Mouse (Mus musculus): ENCODE results near the gene Gm7324. TPM values are rescaled to one million over a fixed set of nuclear protein-coding genes. Genes with fewer than 3 reads are reported as not detected.
"Not testable (repeated sequence)": the region's sequence is repeated elsewhere in the genome, so short reads cannot be mapped to it uniquely, and the experiment has no call there.

Gene Gm7324
- 1.6 TPM in 2 replicates for polyA plus RNA-seq (2014; fragmentation: Nextera tagmentation; extraction: Ambion mirVana)

- not testable (repeated sequence) for H3K27me3 ChIP-seq (ENCODE audit: control insufficient read depth, insufficient read depth, low read length); H3K4me3 ChIP-seq (ENCODE audit: low read depth, low read length); H3K4me2 ChIP-seq (replicated peaks; ENCODE audit: low read depth, low read length); H3K9me3 ChIP-seq (ENCODE audit: control insufficient read depth, low read length); H3K36me3 ChIP-seq (ENCODE audit: control insufficient read depth, insufficient read depth, low read length); H3K27ac ChIP-seq (ENCODE audit: low read depth, low read length); H3K4me1 ChIP-seq (replicated peaks; ENCODE audit: control insufficient read depth, insufficient read depth, low read length); ATAC-seq (ENCODE audit: low FRiP score); H3K9ac ChIP-seq (ENCODE audit: low read depth, low read length); DNase-seq (ENCODE audit: low spot score)
- WGBS = 94% methylated on average over 4 of the region's 4 CpGs
Measured at GRCm38 (mm10) chr14:43697621-43698020, at the start of gene Gm7324. Gm7324 (plus strand) TSS chr14:43697828.

DNA sequence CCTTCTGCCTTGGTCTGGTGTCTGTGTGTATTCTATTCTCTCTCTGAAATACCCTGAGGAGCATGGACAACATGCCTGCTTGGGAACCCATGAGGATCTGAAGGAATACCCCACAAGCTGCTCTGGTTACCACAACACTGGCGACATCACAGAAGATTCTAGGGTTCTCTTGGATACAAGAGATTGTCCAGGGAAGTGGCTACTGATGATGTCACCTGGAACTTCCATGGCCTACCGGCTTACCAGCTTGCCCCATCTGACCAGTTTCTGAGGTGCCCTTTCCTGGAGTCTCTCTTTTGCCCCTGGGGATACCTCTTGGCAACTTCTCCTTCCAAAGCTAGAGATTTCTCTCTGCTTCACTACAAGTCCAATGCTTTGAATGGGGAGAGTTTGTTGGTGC lies 20.5 kb upstream of the Gm7324 start, which contains the start of gene Gm8165:
Gm8165 (minus strand) TSS at position 101 of the 400 bp plus-strand sequence.
- WGBS = no CpG with 5 or more reads among the region's 2 CpGs
- not testable (repeated sequence) for H3K9me3 ChIP-seq (ENCODE audit: control insufficient read depth, low read length); H3K36me3 ChIP-seq (ENCODE audit: control insufficient read depth, insufficient read depth, low read length)

DNA sequence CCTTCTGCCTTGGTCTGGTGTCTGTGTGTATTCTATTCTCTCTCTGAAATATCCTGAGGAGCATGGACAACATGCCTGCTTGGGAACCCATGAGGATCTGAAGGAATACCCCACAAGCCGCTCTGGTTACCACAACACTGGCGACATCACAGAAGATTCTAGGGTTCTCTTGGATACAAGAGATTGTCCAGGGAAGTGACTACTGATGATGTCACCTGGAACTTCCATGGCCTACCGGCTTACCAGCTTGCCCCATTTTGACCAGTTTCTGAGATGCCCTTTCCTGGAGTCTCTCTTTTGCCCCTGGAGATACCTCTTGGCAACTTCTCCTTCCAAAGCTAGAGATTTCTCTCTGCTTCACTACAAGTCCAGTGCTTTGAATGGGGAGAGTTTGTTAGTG lies 29.8 kb downstream of the Gm7324 start, which contains the start of gene Gm16506:
Gm16506 (minus strand) TSS at position 101 of the 400 bp plus-strand sequence.
- H3K27ac ChIP-seq (ENCODE audit: low read depth, low read length); H3K9me3 ChIP-seq (ENCODE audit: control insufficient read depth, low read length); DNase-seq (ENCODE audit: low spot score): not testable (repeated sequence)

More for the DNA sequence above, 20.5 kb upstream of the Gm7324 start, which contains the start of gene Gm8165:
- H3K9ac ChIP-seq (ENCODE audit: low read depth, low read length); H3K4me3 ChIP-seq (ENCODE audit: low read depth, low read length); DNase-seq (ENCODE audit: low spot score); H3K4me1 ChIP-seq (replicated peaks; ENCODE audit: control insufficient read depth, insufficient read depth, low read length); H3K27ac ChIP-seq (ENCODE audit: low read depth, low read length); H3K4me2 ChIP-seq (replicated peaks; ENCODE audit: low read depth, low read length); ATAC-seq (ENCODE audit: low FRiP score); H3K27me3 ChIP-seq (ENCODE audit: control insufficient read depth, insufficient read depth, low read length): not testable (repeated sequence)

GRCm38 (mm10) chr14:43747566-43747965 lies 49.9 kb downstream of the Gm7324 start, which contains the start of gene Gm6526:
Gm6526 (plus strand) TSS chr14:43747866.
- not testable (repeated sequence) for H3K4me2 ChIP-seq (replicated peaks; ENCODE audit: low read depth, low read length); ATAC-seq (ENCODE audit: low FRiP score); H3K9ac ChIP-seq (ENCODE audit: low read depth, low read length); H3K27ac ChIP-seq (ENCODE audit: low read depth, low read length); H3K27me3 ChIP-seq (ENCODE audit: control insufficient read depth, insufficient read depth, low read length); H3K36me3 ChIP-seq (ENCODE audit: control insufficient read depth, insufficient read depth, low read length); DNase-seq (ENCODE audit: low spot score); H3K4me1 ChIP-seq (replicated peaks; ENCODE audit: control insufficient read depth, insufficient read depth, low read length); H3K4me3 ChIP-seq (ENCODE audit: low read depth, low read length); H3K9me3 ChIP-seq (ENCODE audit: control insufficient read depth, low read length)
- 89% methylated on average over 4 of the region's 4 CpGs for WGBS

More for the DNA sequence above, 29.8 kb downstream of the Gm7324 start, which contains the start of gene Gm16506:
- 94% methylated on average over 1 of the region's 3 CpGs for WGBS
- not testable (repeated sequence) for H3K9ac ChIP-seq (ENCODE audit: low read depth, low read length); H3K27me3 ChIP-seq (ENCODE audit: control insufficient read depth, insufficient read depth, low read length); H3K4me2 ChIP-seq (replicated peaks; ENCODE audit: low read depth, low read length); H3K4me1 ChIP-seq (replicated peaks; ENCODE audit: control insufficient read depth, insufficient read depth, low read length); H3K36me3 ChIP-seq (ENCODE audit: control insufficient read depth, insufficient read depth, low read length); ATAC-seq (ENCODE audit: low FRiP score); H3K4me3 ChIP-seq (ENCODE audit: low read depth, low read length)

Other genes starting within 250 kb of the Gm7324 start
- gene Gm5799, start 154.3 kb upstream of the Gm7324 start, polyA plus RNA-seq (2014; fragmentation: Nextera tagmentation; extraction: Ambion mirVana) = not detected in 2 replicates
- not detected in 2 replicates for gene Gm17654, start 118.7 kb upstream of the Gm7324 start, polyA plus RNA-seq (2014; fragmentation: Nextera tagmentation; extraction: Ambion mirVana)
- gene Gm10375, start 89.8 kb upstream of the Gm7324 start, polyA plus RNA-seq (2014; fragmentation: Nextera tagmentation; extraction: Ambion mirVana) = not detected in 2 replicates
- not detected in 2 replicates for gene Gm8165, start 20.6 kb upstream of the Gm7324 start, polyA plus RNA-seq (2014; fragmentation: Nextera tagmentation; extraction: Ambion mirVana)
- gene Gm16506, start 29.7 kb downstream of the Gm7324 start, polyA plus RNA-seq (2014; fragmentation: Nextera tagmentation; extraction: Ambion mirVana) = not detected in 2 replicates
- gene Gm6526, start 50.0 kb downstream of the Gm7324 start, polyA plus RNA-seq (2014; fragmentation: Nextera tagmentation; extraction: Ambion mirVana) = not detected in 2 replicates
- gene Gm8180, start 86.9 kb downstream of the Gm7324 start, polyA plus RNA-seq (2014; fragmentation: Nextera tagmentation; extraction: Ambion mirVana) = not detected in 2 replicates
- not detected in 2 replicates for gene Ear1, start 177.7 kb downstream of the Gm7324 start, polyA plus RNA-seq (2014; fragmentation: Nextera tagmentation; extraction: Ambion mirVana)
- gene Ear10, start 225.7 kb downstream of the Gm7324 start, polyA plus RNA-seq (2014; fragmentation: Nextera tagmentation; extraction: Ambion mirVana) = not detected in 2 replicates
- gene Gm8113, start 227.6 kb downstream of the Gm7324 start, polyA plus RNA-seq (2014; fragmentation: Nextera tagmentation; extraction: Ambion mirVana) = 5.8 and 6.2 TPM in 2 replicates

Data from hindbrain, embryonic 11.5 days (tissue).